Mouse (Mus musculus) adrenal gland, adult 2 months (tissue): ENCODE measurements around the gene A930033H14Rik. TPM values are rescaled to one million over a fixed set of nuclear protein-coding genes. Genes with fewer than 3 reads are reported as not detected.

Experiments
- DNase-seq: peaks from one replicate; pipeline ENCODE4 v3.0.0; 2021
- polyA plus RNA-seq: library from polyadenylated mRNA; depleted of rRNA; stranded (reverse); fragments of >200 nt; gene quantifications from 2 replicates; pipeline ENCODE4 v1.2.3, GENCODE M21; 2012
- total RNA-seq, 2 experiments: library from RNA; stranded (reverse); gene quantifications; 2 replicates each; pipeline ENCODE4 v1.2.3; 2021

Gene A930033H14Rik
- total and polyA plus RNA-seq, 3 experiments: 1.5 to 2.5 (median 2.0) TPM

DNA sequence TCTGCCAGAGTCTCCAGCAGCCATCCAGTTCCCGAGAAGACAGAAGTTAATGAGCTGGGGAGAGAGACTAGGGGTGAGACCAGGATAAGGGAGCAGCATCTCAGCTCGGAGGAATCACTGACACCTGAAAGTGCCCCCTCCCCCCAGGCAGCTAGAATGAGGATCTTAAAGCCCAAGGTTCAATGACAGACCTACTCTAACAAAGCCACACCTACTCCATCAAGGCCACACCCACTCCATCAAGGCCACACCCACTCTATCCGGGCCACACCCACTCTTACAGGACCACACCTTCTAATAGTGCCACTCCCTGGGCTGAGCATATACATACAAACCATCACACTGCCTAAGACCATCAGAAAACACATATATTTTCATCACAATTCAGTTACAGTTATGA is 24.3 kb upstream of the A930033H14Rik start:
- no peak for DNase-seq

DNA sequence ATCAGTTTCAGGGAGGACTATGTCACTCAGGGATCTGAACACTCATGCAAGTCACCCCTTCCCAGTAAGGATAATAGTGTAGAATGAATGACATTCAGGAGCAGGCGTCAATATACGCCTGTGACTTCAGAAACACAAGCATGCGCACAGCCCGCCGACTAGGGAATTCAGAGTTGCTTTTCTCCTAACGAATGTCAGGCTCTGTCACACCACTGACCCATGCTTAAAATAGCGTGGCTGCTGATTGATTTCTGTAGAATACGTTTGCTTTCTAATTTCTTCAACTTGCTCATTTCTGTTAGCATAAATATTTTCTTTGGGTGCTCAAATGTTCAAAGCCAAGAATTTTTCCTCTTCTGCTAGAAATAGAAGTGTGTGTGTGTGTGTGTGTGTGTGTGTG is 13.1 kb upstream of the A930033H14Rik start:
- no peak for DNase-seq

- no peak for DNase-seq
Measured at GRCm38 (mm10) chr10:69225471-69225870, 12.6 kb upstream of the A930033H14Rik start.

DNA sequence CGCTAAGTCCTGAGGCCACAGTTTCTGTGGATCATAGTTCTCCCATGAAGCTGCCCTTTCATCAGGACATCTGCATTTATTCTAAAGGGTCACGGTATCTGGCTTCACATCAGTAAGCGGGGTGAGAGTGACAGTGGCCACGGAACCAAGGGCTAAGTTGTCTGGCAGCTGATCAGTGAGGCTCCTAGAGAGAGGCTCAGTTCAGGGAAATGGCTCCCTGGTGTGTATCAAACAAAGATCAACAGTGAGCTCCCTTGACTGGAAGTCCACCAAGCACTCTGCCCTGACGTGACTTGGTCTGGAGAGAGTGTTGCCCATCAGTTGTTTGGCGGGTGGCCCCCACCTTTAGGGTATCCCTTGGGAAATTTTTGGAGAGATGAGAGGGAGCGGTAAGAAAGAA is 11.4 kb upstream of the A930033H14Rik start:
- no peak for DNase-seq

GRCm38 (mm10) chr10:69223232-69223631 is 10.3 kb upstream of the A930033H14Rik start:
- no peak for DNase-seq

DNA sequence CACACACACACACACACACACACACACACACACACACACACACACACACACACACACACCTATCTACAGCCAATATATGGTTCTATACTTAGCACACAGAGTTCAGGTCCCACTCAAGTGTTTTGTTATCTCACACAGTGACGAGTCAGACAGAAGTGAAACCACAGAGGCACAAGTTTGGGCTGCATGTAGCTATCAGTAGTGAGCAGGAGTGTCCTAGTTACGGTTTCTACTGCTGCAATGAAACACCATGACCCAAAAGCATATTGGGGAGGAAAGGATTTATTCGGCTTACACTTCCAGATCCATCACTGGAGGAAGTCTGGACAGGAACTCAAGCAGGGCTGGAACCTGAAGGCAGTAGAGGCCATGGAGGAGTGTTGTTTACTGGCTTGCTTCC is 9.1 kb upstream of the A930033H14Rik start:
- DNase-seq: no peak

DNA sequence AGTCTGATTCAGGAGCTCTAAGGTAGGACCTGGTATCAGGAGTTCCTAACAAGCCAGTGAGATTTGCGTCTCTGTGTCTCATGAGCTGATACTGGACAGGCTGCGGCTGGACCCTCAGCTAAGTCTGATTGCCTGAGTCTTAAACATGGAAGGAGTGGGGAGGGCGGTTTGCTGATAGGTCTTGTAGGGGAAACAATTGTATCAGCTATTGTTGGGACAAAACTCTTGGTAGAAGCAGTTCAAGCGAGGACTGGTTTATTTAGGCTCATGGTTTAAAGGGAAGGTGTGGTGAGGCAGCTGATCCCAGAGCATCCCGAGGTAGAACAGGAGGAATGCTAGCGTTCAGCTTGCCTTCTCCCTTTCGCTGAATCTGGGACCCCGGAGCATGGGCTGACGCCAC is 8.2 kb upstream of the A930033H14Rik start:
- DNase-seq: no peak

DNA sequence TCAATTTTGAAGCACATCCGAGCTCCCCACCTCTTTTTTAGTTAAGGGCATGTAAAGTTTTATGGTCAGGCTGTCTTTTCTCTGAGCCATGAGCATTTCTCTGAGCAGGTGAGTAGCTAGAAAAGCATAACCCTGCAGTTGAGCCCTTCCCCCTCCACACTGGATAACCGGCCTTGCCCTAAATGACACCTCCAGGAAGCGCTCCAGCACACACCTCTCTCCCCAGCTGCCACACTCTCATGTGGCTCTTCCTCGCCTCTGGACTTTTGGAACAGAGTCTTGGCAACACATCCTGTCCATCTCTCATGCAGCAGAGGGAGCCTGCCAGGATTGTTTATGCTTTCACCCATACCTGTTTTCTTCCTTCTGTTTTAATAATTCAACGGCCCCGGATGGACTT is 7.4 kb upstream of the A930033H14Rik start:
- DNase-seq: peak; percentile 34

- no peak for DNase-seq
Measured at GRCm38 (mm10) chr10:69219289-69219626, 6.4 kb upstream of the A930033H14Rik start.

GRCm38 (mm10) chr10:69218458-69219288 is 5.8 kb upstream of the A930033H14Rik start:
- peak; percentile 56 for DNase-seq

DNA sequence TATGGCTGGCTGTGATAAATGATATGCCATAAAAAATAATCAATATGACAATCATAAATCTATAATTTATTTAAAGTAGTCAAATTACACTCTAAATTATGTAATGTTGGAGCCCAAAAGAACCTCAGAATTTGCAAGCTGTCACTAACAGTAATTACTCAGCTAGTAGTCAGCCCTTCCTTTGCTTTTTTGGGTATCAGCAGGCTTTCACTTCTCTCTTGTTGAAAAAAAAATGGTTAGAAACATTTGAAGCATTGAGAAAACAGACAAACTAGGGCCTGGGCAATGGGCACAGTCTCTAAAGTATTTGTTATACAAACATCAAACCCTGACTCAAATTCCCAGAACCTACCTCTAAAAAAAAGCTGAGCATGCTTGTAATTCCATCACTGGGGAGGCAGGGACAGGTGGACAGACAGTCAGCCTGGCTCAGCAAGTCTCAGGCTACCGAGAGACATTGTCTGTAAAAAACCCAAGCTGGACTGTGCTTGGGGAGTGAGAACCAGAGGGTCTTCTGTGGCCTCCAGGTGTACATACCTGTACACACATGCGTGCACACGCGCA is 4.3 kb upstream of the A930033H14Rik start:
- DNase-seq: no peak

DNA sequence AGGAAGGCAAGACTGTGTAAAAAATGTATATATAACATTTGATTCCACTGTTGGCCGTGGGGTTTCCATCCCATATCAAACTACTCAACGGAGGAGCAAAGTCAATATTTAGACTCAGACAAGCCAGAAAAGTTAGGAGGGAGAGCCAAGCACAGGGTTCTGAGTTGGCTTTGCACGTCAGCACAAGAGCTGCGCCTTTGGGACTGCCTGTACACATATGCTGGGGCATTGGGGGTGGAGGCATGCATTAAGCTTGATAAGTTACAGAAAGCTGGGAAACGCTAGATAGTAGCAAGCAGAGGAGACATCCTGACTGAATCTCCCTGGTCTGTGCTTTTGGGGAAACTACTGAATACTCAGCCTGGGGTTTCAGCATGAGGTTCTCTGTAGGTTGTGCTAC is 1.1 kb upstream of the A930033H14Rik start:
- no peak for DNase-seq

GRCm38 (mm10) chr10:69213451-69213877 is 566 bp upstream of the A930033H14Rik start:
- no peak for DNase-seq

- DNase-seq: peak; percentile 59
Measured at GRCm38 (mm10) chr10:69211976-69212375, 922 bp downstream of the A930033H14Rik start.

- DNase-seq: peak; percentile 80
Measured at GRCm38 (mm10) chr10:69211560-69211959, 1.3 kb downstream of the A930033H14Rik start.

GRCm38 (mm10) chr10:69210659-69211058 is 2.2 kb downstream of the A930033H14Rik start:
- no peak for DNase-seq

DNA sequence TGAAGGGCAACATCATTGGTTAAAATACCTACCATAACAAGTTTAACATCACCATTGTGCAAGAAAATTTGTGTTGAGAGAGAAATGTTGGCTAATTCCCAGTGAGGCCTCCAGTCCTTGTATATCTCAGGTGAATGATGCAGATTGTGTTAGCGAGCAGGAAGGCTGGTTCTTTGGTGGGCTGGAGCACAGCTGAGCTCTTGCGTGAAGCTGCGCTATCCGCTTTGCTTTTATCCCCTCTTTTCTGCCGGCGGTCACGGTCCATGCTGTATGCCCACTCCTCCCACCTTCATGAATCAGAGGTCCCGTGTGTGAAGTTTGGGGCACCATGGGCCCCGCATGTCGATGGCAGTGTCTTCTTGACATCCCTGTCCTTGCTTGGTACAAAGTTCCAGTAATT is 2.9 kb downstream of the A930033H14Rik start:
- no peak for DNase-seq

- DNase-seq: no peak
Measured at GRCm38 (mm10) chr10:69208705-69209104, 4.2 kb downstream of the A930033H14Rik start.

GRCm38 (mm10) chr10:69207981-69208630 is 4.8 kb downstream of the A930033H14Rik start:
- DNase-seq: peak; percentile 31

GRCm38 (mm10) chr10:69207481-69207880 is 5.4 kb downstream of the A930033H14Rik start:
- DNase-seq: no peak

- no peak for DNase-seq
Measured at GRCm38 (mm10) chr10:69206081-69206480, 6.8 kb downstream of the A930033H14Rik start.

DNA sequence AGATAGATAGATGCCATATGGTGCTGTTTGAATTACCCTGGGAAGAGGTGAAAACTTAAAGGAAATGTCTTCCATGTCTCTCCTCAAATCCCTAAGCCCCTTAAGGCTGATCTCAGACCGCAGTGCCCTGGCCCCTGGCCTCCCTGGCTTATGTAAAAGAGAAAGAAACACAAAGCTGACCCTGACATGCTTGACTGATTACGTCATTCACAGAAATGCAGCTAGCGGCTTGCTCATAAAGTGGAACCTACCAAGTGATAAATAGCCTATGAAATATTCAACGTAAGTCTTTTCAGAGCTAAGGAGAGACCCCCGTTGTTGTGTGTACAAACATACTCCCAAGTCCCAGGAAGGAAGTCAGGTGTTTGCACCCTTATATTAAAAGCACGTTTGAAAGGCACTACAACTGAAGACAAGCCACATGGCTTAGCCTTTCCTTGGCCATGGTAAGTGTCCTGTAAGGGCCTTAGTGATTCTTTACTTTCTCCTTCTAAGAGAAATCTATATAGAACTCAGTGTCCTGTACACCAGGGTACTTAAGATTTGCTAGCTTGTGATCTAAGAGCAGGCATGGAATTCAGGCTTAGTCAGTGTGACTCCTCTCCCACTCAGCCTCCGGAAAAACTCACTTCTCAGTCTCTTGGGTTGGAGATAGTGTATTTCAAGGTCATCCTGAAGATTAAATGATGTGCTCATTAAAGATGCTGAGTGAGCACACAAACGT is 8.1 kb downstream of the A930033H14Rik start:
- peak; percentile 63 for DNase-seq

GRCm38 (mm10) chr10:69193721-69194120 is 19.2 kb downstream of the A930033H14Rik start:
- no peak for DNase-seq
